Mouse (Mus musculus) mature B cell (primary cell): Measurements from ENCODE around the gene Mbnl1.

Source experiments
- in situ Hi-C: fragments of 300-500 bp; cut with MboI; formaldehyde crosslinking; loops from 2 replicates; pipeline ENCODE4 v1.14.3; 2019

Gene Mbnl1

GRCm38 (mm10) chr3:60517234-60517787 is 44.7 kb downstream of the Mbnl1 start:
- in situ Hi-C loops: no loop called here

DNA sequence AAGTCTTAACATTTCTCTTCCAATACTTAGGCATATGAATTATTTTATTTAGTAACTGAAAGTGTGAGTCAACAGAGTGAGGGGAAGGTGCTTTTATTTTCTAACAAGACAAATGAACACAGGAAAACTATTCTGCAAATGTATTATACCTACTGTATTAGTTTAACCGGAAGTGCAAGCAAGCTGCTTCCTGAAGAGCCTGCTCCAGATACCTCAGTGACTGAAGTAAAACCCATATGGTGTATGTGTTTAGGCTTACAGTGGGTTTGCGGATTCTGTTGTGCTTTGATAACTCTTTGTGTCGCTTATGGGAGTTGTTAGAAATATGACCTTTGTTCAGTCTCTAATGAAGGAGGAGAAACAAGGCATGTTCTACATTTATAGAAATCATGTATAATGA is 46.7 kb downstream of the Mbnl1 start:
- in situ Hi-C loops: no loop called here

GRCm38 (mm10) chr3:60524127-60524526 is 51.5 kb downstream of the Mbnl1 start:
- in situ Hi-C loops: no loop called here

DNA sequence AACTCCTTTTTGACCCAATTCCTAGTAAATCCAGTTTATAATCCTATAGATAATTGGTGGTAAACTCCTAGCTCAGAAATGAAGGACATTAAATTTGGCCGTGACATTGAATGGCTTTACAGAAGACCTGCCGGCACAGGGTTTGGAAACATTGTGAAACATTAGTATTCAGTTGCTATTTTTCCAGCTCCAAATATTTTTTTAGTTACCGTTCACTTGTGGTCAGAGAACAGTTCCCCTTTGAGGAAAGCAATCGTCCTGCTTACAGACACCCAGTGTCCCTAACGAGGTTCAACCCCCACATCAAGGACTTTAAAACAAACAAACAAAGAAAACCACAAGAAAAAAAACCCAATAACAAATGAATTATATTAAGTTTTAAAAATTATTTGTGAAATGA is 58.7 kb downstream of the Mbnl1 start:
- in situ Hi-C loops: no loop called here

DNA sequence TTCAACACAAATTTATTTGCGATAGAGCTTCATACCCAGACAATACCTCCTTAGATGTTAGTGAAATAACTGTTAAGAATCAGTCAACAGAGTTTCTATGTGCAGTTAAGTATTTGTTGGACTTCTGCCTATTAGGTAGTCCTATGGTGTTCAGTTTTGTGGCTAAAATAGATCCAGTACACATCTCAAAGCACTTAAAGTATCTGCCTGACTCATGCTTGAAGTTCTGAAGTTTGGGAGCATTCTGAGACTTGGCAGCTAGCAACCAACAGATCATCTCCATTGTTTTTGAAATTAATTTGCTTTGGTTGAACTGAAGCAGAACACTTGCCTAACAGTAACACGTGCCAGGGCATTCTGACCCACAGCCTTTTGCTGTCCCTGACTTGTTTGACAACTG is 59.2 kb downstream of the Mbnl1 start:
- in situ Hi-C loops: no loop called here

DNA sequence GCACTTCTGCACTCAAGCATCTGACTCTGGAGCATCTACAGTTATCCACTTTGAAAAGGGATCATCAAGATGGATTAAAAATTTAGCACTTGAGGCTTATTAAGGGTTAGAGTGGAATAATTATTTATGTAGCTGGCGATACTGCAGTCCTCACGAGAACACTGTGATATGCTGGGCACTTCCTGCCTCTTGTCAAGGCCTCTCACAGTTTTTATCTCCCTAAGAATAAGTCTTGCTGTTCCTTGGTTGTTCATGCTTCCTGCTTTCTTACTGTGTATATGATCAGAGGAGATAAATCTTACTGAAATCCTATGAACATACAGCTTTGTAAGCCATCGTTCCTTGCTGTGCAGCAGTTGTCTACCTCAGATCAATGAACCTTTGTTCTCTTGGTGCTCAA is 62.6 kb downstream of the Mbnl1 start:
- in situ Hi-C loops: no loop called here

GRCm38 (mm10) chr3:60537063-60537462 is 64.4 kb downstream of the Mbnl1 start:
- in situ Hi-C loops: no loop called here

GRCm38 (mm10) chr3:60538214-60538971 is 65.8 kb downstream of the Mbnl1 start:
- in situ Hi-C loops: no loop called here

GRCm38 (mm10) chr3:60541121-60541520 is 68.5 kb downstream of the Mbnl1 start:
- in situ Hi-C loops: no loop called here

DNA sequence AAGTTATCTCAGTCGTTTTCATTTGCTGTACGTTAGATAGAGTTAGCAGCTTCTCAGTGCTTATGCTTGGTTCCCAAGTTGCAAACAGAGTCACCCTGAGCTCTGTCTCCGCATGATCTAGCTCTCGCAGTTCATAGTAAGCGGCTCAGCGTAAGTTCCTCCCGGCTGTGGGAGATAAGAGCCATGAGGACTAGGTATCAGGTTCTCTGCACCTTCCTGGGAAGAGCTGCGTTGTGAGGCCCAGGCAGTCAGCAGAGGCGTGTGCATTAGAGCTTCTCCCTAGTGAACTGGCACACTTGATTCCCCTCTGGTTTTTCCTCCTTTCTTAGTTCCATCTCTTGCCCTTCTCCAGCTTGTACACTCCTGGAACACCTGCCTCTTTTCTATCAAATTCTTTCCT is 73.6 kb downstream of the Mbnl1 start:
- in situ Hi-C loops: no loop called here

DNA sequence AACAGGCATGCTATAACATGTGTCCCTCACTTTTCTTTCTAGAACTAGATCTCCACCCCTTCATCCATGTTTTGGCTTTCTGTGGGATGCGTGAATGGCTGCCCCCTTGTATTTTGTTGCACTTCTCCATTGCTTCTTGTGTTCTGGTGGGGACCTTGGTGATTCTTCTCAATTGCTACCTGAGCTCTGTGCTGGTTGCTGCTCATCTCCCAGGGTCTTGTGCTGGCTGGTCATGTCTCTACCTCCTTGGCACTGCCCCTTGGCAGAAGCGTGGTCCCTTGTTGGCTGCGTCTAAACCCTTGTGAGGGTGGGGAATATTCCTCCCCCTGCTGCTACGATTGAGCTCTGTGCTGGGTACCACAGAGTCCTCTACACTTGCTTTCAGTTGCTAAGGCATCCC is 74.3 kb downstream of the Mbnl1 start:
- in situ Hi-C loops: no loop called here

- in situ Hi-C loops: no loop called here
Measured at GRCm38 (mm10) chr3:60550492-60550891, 77.9 kb downstream of the Mbnl1 start.

DNA sequence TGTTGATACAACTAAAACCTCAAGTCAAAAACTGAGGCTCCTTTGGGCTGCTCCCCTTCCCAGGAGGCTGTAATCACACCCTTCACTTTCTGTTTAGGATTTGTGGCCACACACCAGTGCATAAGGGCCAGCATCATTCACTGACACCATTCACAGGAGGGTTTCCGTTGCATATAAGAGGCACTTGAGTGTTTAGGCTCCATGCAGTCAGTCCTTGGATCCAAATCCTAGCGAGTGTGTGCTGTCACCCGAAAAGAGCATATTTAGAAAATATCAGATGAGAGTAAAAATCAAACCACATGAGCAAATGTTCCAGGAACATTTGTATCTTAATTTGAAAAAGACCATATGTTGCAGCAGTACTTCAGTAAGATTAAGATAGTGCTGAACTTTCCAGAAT is 79.0 kb downstream of the Mbnl1 start:
- in situ Hi-C loops: no loop called here

GRCm38 (mm10) chr3:60553011-60553410 is 80.4 kb downstream of the Mbnl1 start:
- in situ Hi-C loops: no loop called here

- in situ Hi-C loops: no loop called here
Measured at GRCm38 (mm10) chr3:60556596-60556995, 84.0 kb downstream of the Mbnl1 start.

- in situ Hi-C loops: no loop called here
Measured at GRCm38 (mm10) chr3:60558252-60558862, 85.7 kb downstream of the Mbnl1 start.

DNA sequence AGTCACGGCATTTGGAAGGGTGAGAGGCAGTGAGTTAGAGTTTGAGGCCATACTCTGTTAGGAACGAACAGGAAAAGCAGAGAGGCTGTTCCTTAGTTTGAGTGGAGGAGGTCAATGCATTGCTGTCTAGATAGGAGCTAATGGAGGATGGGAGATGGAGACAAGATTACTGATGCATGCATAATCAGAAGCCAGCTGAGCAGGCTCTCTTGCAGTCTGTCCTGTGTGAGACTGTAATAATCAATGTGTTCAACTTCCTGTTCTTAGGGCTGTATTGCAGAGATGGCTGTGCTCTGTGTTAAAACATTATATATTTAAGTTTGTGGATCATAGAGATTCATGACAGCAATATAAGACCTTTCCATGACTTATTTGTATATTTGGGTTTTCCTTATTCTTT is 87.1 kb downstream of the Mbnl1 start:
- in situ Hi-C loops: no loop called here

- in situ Hi-C loops: no loop called here
Measured at GRCm38 (mm10) chr3:60563529-60564243, 91.1 kb downstream of the Mbnl1 start.

DNA sequence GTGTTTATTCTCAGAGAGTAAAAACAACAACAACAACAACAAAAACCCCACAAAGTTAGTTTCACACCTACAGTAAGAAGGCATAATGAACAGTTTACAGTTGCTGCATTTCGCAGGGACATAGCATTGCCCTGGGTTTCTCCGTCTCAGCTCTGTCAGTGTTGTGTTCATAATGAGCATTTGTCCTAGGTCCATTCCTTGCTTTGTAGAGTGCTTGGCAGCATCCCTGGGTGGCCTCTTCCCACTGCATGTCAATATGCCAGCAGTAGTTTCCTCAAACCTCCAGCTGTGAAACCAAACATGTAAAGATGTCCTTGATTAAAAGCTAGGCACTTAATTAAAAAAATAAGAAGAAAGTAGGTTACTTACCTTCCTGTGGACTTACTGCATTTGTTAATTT is 91.6 kb downstream of the Mbnl1 start:
- in situ Hi-C loops: no loop called here

- in situ Hi-C loops: no loop called here
Measured at GRCm38 (mm10) chr3:60565204-60565603, 92.6 kb downstream of the Mbnl1 start.

DNA sequence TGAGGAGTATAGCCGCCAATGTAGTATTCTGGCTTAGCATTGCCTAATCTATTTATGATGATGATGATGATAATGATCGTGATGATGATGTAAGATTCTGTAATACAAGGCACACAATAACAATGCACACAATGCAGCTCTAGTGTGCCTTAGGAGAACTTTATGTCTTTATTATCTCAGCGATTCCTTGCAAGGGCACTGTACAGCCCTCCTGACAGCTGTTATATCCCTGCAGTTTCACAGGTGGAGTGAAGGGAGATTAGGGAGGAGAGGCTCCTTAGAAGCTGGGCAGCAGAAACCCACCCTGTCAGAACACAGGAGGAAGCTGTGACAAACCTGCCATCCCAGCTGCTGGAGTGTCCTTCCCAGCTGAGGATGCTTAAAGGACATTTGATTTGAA is 93.3 kb downstream of the Mbnl1 start:
- in situ Hi-C loops: no loop called here

DNA sequence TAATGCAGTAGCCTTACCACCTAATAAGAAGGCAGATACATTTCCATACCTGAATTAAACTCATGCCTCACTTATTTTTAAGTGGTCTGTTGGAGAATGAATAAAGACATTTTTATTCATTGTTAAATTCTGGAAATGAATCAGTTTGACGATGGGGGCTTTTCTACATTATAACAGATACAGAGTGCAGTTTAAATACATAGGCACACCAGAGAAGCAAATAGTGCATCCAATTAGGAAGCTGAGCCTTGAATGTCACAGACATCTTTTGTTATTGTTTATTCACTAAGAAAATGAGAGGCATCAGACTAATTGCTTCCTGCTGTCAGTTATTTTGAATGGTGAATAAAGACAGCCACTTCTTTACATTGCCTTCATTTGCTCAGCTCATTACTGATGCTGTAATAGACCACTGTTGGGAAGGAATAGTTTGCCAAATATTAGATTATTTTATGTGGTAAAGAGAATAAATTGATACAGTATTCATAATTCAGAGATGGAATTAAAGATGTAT is 95.6 kb downstream of the Mbnl1 start:
- in situ Hi-C loops: no loop called here
